Mouse (Mus musculus) limb, embryonic 10.5 days (tissue): ENCODE results near the gene Nsmce1. TPM values are rescaled to one million over a fixed set of nuclear protein-coding genes. Genes with fewer than 3 reads are reported as not detected.
"Not testable (repeated sequence)": the region's sequence is repeated elsewhere in the genome, so short reads cannot be mapped to it uniquely, and the experiment has no call there.

Source experiments
- DNase-seq: peaks from one replicate; pipeline ENCODE4 v3.0.0-alpha.2; 2017; ENCODE audit warnings: low spot score
- H3K27ac ChIP-seq: fragments of 300-500 bp; sonication (generic); 2 replicates; pipeline ENCODE4 v1.5.1; 2016; ENCODE audit warnings: mild to moderate bottlenecking
- H3K27me3 ChIP-seq: fragments of 300-500 bp; sonication (generic); 2 replicates; pipeline ENCODE4 v1.6.1; 2016; ENCODE audit warnings: low read depth, mild to moderate bottlenecking; ENCODE audit not compliant: poor library complexity, severe bottlenecking
- H3K36me3 ChIP-seq: fragments of 300-500 bp; sonication (generic); 2 replicates; pipeline ENCODE4 v1.6.1; 2016; ENCODE audit warnings: mild to moderate bottlenecking, moderate library complexity
- H3K4me1 ChIP-seq: fragments of 300-500 bp; sonication (generic); 2 replicates; pipeline ENCODE4 v1.6.1; 2016
- H3K4me3 ChIP-seq: fragments of 300-500 bp; sonication (generic); 2 replicates; pipeline ENCODE4 v1.5.1; 2016; ENCODE audit warnings: mild to moderate bottlenecking, moderate library complexity
- H3K9me3 ChIP-seq: fragments of 300-500 bp; sonication (generic); replicated peaks from 2 replicates; pipeline ENCODE4 v1.6.1; 2016; ENCODE audit warnings: mild to moderate bottlenecking
- WGBS: fragments of 180-500 bp; shearing (Covaris S2); methylation state at CpG from one replicate; pipeline ENCODE4 v1.1.7; 2016; 5-methylcytosine and 5-hydroxymethylcytosine counted together
- polyA plus RNA-seq: library from polyadenylated mRNA; unstranded; fragments of >200 nt; fragmentation: Nextera tagmentation; extraction: Ambion mirVana; gene quantifications from 2 replicates; pipeline ENCODE4 v1.2.1, GENCODE M21; 2016

Gene Nsmce1
- polyA plus RNA-seq, 1 experiment from 2014 or later: 123 TPM

DNA sequence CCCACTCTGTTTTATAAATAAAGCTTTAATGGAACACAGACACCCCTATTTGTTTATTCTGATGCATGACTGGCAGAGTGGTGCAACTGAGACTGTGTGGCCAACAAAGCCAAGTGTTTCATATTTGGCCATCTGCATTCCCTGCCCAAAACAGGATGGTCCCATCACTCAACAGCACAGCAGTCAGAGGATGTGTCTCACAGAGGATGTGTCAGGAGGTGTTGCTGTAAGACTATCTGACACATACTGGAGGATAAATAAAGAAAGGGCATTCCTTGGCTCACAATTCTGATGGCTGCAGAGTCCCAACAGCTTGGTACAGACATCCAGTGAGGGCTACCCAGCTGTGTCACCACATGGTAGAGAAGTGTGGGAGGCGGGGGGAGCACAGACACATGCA, 40.7 kb downstream of the Nsmce1 start:
- H3K4me1 ChIP-seq: peaks cover under 1% of the 10 kb centered on the region
- H3K36me3 ChIP-seq: peaks cover 44% of the 10 kb centered on the region
- no peaks in the 10 kb centered on the region for H3K9me3 ChIP-seq
- no peak overlapping the region for H3K27ac ChIP-seq
- WGBS: 88% methylated on average over 1 of the region's 1 CpGs
- H3K4me3 ChIP-seq: no peak overlapping the region
- H3K27me3 ChIP-seq: no peaks in the 10 kb centered on the region
- no peak for DNase-seq

DNA sequence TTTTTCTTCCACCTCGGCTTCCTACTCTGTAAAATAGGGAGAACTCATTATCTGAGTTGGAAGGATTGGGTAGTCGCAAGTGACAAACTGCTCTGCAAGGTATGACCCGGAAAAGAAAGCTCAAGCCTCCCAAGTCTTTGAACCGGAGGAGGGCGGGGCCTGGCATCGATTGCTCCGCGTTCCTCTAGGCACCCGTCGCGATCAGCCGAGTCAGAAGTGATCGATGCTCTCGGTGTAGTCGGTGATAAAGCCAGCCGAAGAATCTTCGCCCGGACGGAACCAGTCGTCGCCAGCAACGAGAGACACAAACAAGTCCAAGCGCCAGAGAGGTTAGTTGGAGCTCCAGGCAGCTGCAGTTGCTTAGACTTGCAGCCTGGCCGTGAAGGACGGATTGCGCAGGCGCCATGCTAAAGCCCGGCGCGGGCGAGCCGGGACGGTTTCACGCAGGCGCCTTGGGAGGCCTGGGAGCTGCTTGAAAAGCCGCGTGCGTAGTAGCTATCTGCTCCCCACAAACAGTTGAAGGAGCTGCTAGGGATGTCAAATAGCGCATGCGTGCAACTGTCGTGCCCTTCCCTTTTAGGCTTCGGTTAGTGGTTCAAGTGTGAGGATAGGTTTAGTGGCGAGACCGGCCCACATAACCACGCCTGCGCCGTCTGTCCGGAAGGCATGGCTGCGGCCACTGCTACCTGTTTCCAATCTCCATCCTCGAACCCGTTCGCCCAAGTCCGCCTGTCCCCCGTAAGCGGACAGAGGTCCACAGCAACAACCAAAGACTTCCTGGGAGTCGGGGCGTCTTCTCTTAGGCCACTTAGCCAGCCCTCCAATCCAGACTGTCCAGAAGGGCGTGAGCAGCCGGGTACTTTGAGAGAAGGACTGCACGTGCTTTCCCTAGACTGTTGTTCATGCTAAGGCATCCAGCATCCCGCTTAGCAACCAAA, 46.7 kb downstream of the Nsmce1 start, which contains the start of gene Kdm8:
TSS of gene Kdm8 (plus strand) at position 213 of the 938 bp plus-strand sequence.
- Histone ChIP-seq H3K27ac (peak within 1 kb of the TSS; percentile 98), H3K4me1 (peaks cover 17% of the 10 kb centered on the region), H3K4me3 (peak within 1 kb of the TSS; percentile 75), H3K36me3 (peaks cover 6% of the 10 kb centered on the region; the same call in 1 of the 2 replicates), H3K9me3 (no peaks in the 10 kb centered on the region), H3K27me3 (no peaks in the 10 kb centered on the region)
- 5% methylated on average over 61 of the region's 61 CpGs for WGBS
- DNase-seq: peak; percentile 94

DNA sequence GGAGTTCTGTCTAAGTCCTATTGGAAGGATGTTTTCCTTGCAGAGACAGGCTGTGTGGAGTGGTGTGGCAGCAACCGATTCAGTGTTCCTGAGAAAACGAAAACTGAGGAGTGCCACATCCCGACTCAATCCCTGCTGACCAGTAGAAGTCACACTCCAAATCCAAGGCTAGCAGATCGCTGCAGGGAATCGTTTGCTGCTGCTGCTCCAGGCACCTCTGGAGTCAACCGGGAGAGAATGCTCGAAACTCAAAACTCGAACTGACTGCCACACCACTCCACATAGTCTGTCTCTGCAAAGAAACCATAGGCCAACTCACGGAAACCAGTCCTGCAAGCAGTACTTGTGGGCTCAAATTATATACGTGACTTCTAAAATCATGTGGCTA, 47.3 kb downstream of the Nsmce1 start:
- Histone ChIP-seq H3K27me3 (no peaks in the 10 kb centered on the region), H3K36me3 (peaks cover 6% of the 10 kb centered on the region; the same call in 1 of the 2 replicates), H3K9me3 (no peaks in the 10 kb centered on the region), H3K27ac (peak overlapping the region; percentile 98), H3K4me1 (peaks cover 17% of the 10 kb centered on the region), H3K4me3 (peak overlapping the region; percentile 75)
- WGBS: 31% methylated on average over 10 of the region's 10 CpGs
- DNase-seq: peak; percentile 52

DNA sequence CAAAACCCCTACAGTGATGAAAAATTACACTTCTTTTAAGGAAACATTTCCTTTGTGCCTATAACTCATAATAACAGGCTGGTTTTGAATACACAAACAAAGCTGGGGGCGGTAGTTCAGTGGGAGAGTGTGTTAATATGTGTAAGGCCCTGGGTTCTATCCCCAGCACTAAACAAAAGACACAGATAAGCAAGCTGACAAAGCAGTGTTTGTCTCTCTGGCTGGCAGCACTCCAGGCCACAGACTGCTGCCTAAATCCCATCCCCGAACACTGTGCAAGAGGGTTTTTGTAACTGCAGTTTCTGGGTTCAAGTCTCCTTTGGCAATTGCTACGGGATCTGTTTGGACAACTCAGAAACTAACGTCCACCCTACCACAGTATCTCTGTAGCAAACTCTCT, 49.1 kb downstream of the Nsmce1 start:
- Histone ChIP-seq H3K4me3 (no peak overlapping the region), H3K4me1 (peaks cover 17% of the 10 kb centered on the region), H3K27ac (no peak overlapping the region), H3K9me3 (no peaks in the 10 kb centered on the region), H3K36me3 (peaks cover 6% of the 10 kb centered on the region; the same call in 1 of the 2 replicates), H3K27me3 (no peaks in the 10 kb centered on the region)
- 90% methylated on average over 4 of the region's 4 CpGs for WGBS
- DNase-seq: no peak

DNA sequence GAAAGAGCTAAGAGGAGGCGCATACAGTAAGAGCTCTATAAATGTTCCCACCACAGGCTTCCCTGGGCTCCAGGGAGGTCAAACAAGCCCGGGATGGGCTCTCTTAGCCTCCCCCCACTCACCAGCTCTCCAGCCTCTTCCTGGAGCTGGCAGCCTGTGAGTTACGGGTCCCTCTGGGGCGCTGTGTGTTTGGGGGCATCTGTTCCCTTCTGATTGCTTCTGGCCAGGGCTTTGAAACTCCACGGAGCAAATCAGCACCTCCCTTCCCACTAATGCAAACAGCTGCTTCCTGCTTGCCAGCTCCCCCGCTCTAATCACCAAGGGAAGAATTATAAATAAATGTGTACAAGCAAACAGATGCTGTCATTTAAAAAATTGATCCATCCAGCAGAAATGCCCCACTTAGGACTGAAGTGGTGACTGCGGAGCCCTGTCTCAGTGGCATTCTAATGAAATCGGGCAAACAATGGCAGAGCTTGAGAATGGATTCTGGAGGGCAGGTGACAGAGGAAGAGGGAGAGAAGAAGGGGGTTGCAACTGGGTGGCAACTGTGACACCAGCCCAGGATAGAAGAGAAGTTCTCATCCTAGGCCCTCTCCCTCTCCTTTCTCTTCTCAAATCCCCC, 56.6 kb downstream of the Nsmce1 start:
- WGBS: 46% methylated on average over 8 of the region's 8 CpGs
- H3K4me1 ChIP-seq: peaks cover 15% of the 10 kb centered on the region
- H3K4me3 ChIP-seq: no peak overlapping the region
- no peaks in the 10 kb centered on the region for H3K9me3 ChIP-seq
- no peaks in the 10 kb centered on the region for H3K27me3 ChIP-seq
- 0 out of 2 replicates have a peak overlapping the region, but pooled peaks have one; percentile 25 for H3K27ac ChIP-seq
- no peaks in the 10 kb centered on the region for H3K36me3 ChIP-seq
- DNase-seq: no peak

DNA sequence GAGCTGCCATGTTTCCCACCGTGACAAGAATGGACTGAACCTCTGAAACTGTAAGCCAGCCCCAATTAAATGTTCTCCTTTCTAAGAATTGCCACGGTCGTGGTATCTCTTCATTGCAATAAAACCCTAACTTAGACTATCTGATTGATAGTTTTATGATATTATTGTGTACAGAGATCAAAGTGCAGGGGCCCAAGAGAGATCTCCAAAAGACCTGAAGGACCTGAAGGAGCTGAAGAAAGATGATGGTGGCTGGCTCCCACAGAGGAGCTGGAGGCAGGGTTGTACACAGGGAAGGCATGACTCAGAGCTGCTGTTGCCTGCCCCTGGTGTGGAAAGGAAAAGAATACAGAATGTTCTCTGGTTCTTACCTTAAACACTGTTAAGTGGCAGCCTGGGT, 57.5 kb downstream of the Nsmce1 start:
- Histone ChIP-seq H3K27me3 (no peaks in the 10 kb centered on the region), H3K27ac (no peak overlapping the region), H3K4me1 (peaks cover 15% of the 10 kb centered on the region), H3K4me3 (no peak overlapping the region), H3K9me3 (no peaks in the 10 kb centered on the region), H3K36me3 (no peaks in the 10 kb centered on the region)
- DNase-seq: no peak
- 83% methylated on average over 3 of the region's 3 CpGs for WGBS

DNA sequence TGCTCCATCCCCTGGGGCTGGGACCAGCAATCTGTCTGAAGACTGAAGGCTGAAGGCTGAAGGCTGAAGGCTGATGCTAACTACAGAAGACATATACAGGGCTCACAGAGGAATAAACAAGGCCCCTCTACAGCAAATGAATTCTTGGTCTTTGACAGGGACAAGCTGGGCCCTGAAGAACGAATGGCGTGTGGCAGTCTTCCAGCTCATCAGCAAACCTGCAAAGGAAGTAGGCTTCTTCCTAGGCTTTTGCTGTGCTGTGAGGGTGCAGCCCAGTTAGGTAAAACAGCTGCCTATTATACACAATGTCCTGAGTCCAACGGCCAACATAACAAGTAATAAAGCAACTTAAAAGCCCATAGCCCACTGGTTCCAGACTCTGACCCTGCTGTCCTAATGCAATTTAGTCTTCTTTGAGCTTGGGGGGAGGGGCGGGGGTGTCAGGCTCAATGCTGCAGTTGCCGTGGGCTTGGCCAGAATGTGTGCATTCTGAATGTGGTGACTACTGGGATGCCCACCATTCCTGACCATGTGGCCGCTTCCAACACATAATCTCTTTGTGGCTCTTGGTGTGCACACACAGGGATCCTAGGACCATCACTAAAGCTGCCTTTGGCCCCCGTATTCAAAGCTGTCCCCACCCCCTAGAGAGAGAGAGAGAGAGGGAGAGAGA, 61.1 kb downstream of the Nsmce1 start:
- no peak overlapping the region for H3K4me3 ChIP-seq
- peaks cover 15% of the 10 kb centered on the region for H3K4me1 ChIP-seq
- H3K36me3 ChIP-seq: no peaks in the 10 kb centered on the region
- DNase-seq: no peak
- 68% methylated on average over 7 of the region's 7 CpGs for WGBS
- no peak overlapping the region for H3K27ac ChIP-seq
- no peaks in the 10 kb centered on the region for H3K27me3 ChIP-seq
- no peaks in the 10 kb centered on the region for H3K9me3 ChIP-seq

DNA sequence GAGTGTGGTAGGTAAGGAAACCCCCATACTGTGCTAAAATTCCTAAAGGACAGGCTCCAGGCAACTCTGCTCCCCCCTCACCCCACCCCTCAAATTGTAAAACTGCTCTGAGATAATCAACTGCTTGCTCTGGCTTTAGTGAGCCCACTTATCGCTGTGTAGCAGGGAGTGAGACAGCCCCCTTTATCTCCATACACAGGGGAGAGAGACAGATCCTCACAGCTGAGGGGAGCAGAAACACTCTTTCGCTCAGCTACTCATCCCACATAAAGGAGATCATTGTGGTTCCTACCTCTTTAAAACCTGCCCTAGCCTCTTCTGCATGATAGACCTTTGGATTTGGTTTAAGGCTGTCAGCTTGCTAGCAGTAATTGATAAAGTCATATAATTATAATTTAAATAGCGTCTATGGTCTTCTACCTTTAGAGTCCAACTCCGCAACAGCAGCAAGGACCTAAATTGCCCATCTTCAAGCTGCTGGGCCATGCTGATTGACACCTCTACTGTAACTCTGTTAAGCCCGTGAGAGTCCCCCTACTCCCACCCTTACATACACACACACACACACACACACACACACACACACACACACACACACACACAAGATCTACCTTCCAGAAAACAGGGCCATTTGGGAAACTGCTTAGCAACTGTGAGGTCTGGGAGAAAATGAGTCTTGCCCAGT, 62.4 kb downstream of the Nsmce1 start:
- not testable (repeated sequence) for H3K27me3 ChIP-seq, H3K36me3 ChIP-seq, H3K4me3 ChIP-seq, H3K9me3 ChIP-seq, DNase-seq, H3K4me1 ChIP-seq, H3K27ac ChIP-seq
- 79% methylated on average over 5 of the region's 5 CpGs for WGBS

DNA sequence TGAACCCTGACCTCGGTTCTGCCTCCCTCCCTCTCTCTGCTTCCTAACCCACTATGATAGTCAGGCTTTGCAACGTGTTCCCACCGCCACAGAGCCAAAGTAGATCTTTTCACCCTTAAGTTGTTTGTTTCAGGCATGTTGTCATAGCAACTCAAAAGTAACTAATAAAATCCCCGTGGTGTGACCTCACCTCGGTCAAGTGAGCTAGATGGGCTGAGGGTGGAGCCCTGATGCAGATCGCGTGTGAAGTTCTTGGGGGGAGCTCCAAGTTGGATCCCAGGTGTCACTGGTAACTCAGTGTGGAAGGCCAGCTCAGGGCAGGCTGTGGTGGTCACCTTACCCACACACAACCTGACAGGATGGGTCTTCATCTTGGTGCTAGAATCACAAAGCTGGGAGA, 63.0 kb downstream of the Nsmce1 start:
- H3K4me3 ChIP-seq: no peak overlapping the region
- no peaks in the 10 kb centered on the region for H3K36me3 ChIP-seq
- no peaks in the 10 kb centered on the region for H3K27me3 ChIP-seq
- 86% methylated on average over 7 of the region's 7 CpGs for WGBS
- H3K4me1 ChIP-seq: 0 out of 2 replicates have a peak, but pooled peaks cover 7% of the 10 kb centered on the region
- no peak for DNase-seq
- H3K9me3 ChIP-seq: no peaks in the 10 kb centered on the region
- no peak overlapping the region; the same call in 1 of the 2 replicates for H3K27ac ChIP-seq

DNA sequence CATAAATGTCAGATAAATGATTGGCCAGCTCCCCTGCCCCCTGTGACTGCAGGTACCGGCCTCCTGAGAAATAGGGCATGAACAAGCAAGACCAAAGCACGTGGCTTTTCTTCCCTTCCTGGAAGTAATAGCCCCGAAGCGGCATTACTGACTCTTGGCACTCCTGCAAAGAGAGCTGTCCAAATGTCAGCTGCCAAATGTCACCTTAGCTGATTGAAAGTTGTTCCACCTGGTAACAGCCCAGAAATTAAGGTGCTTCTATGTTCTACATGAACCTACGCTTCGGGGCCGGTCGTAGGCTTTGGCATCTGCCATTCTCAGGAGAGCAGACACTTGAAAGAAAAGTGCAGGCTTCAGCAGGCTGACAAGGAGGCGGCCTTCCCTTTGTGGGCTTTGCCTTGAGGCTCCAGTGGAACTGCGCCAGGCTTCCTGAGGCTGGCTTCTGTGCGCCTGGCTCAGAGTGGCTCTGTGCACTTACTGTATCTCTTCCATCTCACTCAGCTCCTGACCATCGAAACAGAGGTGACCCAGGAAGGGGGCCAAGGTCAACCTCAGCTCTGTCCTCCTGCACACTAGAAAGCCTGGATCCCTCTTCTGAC, 63.8 kb downstream of the Nsmce1 start:
- 83% methylated on average over 12 of the region's 12 CpGs for WGBS
- 0 out of 2 replicates have a peak, but pooled peaks cover 7% of the 10 kb centered on the region for H3K4me1 ChIP-seq
- H3K36me3 ChIP-seq: no peaks in the 10 kb centered on the region
- H3K9me3 ChIP-seq: no peaks in the 10 kb centered on the region
- no peak overlapping the region; the same call in 1 of the 2 replicates for H3K27ac ChIP-seq
- no peak for DNase-seq
- H3K4me3 ChIP-seq: no peak overlapping the region
- H3K27me3 ChIP-seq: no peaks in the 10 kb centered on the region

DNA sequence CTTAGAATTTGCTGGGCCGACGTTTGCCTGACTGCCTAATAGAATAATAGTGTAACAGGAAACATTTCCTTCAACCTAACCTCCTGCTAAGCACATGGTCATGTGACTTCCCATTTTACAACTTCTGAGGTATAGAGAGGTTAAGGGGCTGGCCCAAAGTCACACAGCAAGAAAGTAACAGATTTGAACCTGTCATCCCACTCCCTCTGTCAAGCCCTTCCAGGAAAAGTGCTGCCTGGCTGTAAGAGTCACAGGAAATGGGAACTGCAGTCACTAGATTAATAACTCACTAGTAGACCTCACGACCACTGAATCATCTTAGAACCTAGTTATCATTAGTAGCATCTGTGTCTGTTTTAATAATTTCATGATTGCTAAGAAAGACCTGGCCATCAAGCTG, 68.3 kb downstream of the Nsmce1 start:
- no peak for DNase-seq
- peaks cover 4% of the 10 kb centered on the region; the same call in 1 of the 2 replicates for H3K4me1 ChIP-seq
- WGBS: 74% methylated on average over 3 of the region's 3 CpGs

DNA sequence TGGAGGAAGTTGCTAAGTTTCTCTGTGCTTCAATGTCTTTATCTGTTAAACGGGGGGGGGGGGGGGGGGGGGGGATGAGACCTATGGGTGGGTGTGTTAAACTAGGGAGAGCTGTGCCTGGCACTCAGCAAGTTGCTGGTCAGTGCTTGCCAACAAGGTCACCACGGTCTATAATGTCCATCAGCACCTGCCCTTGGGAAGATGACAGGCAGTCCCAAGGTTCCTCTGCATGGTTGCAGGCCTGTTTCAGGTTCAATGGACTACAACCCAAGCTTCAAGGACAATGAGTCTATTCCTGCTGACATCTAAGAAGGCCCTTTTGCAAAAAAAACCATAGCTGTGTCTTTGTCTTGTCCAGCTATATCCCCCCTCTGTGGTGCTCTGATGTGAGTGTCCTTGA, 69.5 kb downstream of the Nsmce1 start:
- no peak overlapping the region for H3K4me3 ChIP-seq
- 65% methylated on average over 2 of the region's 2 CpGs for WGBS
- no peaks in the 10 kb centered on the region for H3K27me3 ChIP-seq
- no peak overlapping the region for H3K27ac ChIP-seq
- H3K4me1 ChIP-seq: peaks cover 4% of the 10 kb centered on the region; the same call in 1 of the 2 replicates
- no peaks in the 10 kb centered on the region for H3K9me3 ChIP-seq
- no peak for DNase-seq
- H3K36me3 ChIP-seq: no peaks in the 10 kb centered on the region

More for the DNA sequence above, 68.3 kb downstream of the Nsmce1 start:
- Histone ChIP-seq H3K27ac (no peak overlapping the region), H3K27me3 (no peaks in the 10 kb centered on the region), H3K9me3 (no peaks in the 10 kb centered on the region), H3K4me3 (no peak overlapping the region), H3K36me3 (no peaks in the 10 kb centered on the region)
